Mouse (Mus musculus) heart, postnatal 36 days (tissue): Measurements from ENCODE around the gene Ppm1l. TPM values are rescaled to one million over a fixed set of nuclear protein-coding genes. Genes with fewer than 3 reads are reported as not detected.

ENCODE experiments used
- DNase-seq, 2 experiments: peaks; one replicate each; pipeline ENCODE4 v3.0.0; 2021 to 2022
- intact Hi-C: fragments of 180-260 bp; cut with DNase I; formaldehyde crosslinking; loops from one replicate; pipeline ENCODE4 v1.15.1; 2025
- total RNA-seq, 2 experiments: library from RNA; stranded (reverse); gene quantifications; 2 replicates each; pipeline ENCODE4 v1.2.3; 2021

Ppm1l gene
- 10 to 100 TPM; 23.4 to 26.3 TPM for total RNA-seq

DNA sequence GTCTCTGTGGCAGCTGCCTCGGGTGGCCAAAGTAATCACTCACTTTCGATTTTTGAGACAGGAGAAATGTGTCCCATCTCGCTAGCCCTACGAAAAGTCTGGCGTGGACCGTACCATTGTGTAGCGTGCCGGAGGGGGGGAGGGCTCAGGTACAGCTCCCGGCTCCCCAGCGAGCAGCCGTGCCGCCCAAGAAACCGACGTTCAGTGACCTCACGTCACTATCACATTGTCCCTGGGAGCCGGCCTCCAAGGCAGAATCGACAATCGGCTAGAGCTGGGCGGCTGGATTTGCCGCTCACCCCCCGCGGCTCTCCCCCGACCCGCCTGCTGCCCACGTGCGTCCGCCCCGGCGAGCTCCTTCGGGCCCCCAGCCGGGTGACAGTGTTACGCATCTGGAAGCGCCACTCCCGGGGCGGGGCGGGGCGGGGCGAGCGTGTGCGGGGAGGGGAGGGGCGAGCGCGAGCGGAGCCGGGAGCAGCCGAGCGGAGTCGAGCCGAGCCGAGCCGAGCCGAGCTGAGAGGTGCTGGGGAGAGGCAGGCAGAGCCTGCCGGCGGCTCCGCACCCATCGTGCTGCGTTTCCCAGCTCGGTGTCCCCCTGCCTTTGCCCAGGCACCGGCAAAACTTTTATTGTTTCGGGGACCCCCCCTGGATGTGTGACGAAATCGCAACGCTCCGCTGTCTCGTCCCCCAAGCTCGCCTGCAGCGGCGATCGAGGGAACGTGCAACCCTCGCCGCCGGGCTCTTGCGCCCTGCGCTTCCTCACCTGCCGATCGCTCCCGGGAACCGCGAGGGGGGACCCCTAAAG lies at the start of gene Ppm1l:
Gene Ppm1l (plus strand): TSS at position 471 of the 805 bp plus-strand sequence.
- intact Hi-C loops: loop anchor here (5.0 to 10.0 kb wide), 4 partner anchors 166 to 408 kb away; partner anchors contain the start of genes Kpna4 and Nmd3
- DNase-seq: peak; percentile 85 to 93

DNA sequence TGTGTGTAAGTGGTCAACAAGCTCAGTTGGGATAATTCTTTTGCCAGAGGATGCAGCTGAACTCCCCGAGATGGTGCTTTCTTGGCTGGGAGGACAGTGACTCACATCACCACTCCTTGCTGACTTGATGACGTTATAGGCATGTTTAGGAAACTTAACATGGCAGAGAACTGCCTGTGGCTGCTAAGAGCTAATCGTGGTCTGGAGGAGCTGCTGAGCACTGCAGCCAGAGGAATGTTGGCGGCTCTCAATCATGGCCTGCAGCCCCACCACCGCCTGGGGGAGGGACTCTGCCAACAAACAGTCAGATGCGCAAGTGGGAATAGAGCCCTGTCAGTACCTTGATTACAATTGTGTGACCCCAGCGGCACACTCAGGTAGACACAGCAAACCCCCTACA lies 44.8 kb upstream of the Ppm1l start:
- intact Hi-C loops: no loop called here
- peak; percentile 37 to 42 for DNase-seq

DNA sequence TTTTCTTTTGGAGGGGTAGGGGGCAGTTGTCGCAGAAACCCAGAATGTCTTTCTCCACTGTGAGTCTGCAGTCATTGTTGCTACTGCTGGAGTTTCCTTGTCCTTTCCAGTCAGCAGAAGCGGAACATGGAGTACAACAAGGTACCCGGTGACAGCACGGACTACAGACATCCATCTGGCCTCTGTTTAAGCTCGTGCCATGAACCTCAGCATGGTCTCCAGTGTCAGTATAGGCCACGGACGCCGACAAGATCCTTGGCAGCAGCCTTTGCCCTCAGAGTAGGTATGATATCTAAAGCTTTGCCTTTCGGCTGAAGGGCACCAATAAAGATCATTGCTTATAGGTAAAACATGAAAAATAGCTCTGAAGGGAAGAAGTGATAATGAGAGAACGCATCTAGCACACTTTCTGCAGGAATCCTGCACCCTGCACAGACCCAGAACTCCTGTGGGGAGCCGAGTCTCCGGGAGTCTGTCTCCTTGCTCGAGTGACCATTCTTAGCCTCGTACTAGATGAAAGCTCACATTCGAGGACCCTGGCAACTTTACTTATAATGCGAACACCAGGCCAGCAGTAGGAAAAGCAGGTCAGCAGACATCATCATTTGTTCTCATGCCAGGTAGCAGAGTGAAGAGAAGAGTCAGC lies 42.5 kb upstream of the Ppm1l start:
- DNase-seq: no peak

DNA sequence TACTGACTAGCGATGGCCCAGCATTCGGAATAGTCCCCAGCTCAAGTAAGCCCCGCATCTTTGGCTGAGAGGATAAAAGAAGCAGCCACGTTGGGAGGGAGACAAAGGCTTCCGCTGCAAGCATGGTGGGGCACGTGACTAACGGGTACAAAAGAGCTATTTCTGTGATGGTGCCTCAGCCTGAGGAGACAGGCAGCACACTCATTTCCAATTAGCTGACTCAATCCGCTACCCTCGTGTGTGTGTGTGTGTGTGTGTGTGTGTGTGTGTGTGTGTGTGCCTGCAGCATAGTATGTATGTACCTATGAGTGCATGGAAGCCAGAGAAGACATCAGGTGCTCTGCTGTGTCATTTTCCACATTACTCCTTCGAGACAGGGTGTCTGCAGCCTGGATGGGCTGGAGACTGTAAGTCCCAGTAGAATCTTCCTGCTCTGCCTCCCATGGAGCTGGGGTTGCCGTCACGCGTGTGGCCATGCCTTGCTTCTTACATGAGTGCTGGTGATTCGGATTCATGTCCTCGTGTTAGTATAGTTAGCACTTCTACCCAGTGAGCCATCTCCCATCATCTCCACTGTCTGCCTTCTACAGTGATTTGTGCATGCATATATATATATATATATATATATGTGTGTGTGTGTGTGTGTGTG lies 41.9 kb upstream of the Ppm1l start:
- intact Hi-C loops: no loop called here
- no peak for DNase-seq

More for the DNA sequence above, 42.5 kb upstream of the Ppm1l start:
- intact Hi-C loops: no loop called here

DNA sequence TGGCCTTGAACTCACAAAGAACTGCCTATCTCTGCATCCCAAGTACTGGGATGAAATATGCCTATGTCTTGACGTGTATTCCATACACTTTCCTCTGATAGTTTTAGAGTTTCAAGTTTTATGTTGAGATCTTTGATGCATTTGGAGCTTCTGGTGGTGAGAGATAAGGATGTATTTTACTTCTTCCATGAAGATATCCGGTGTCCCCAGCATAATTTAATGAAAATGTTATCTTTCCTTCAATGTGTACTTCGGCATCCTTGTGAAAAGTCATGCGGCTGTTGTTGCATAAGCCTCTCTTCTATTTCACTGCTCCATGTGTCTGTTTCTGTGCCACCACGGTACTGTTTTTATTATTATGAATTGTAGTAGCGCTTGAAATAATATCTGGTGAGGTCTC lies 38.0 kb upstream of the Ppm1l start:
- intact Hi-C loops: no loop called here
- DNase-seq: no peak

DNA sequence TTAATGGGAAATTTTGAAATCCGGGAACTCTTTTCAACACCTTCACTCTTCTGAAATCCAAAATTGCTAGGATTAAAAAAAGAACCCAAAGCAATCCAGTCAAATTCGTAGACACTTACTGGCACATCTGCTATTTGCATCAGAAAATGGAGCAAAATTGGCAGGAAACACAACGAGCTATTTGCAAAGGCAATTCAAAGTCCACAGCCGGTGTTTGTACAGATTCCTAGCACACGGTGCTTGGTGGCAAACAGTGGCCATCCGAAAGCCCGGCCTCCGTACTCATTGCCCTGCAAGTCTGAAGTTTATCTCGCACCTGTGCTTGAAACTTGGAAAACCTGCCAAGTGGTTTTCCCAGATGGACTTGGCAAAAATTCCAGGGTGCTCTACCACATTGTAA lies 34.3 kb upstream of the Ppm1l start:
- no peak for DNase-seq
- intact Hi-C loops: no loop called here

DNA sequence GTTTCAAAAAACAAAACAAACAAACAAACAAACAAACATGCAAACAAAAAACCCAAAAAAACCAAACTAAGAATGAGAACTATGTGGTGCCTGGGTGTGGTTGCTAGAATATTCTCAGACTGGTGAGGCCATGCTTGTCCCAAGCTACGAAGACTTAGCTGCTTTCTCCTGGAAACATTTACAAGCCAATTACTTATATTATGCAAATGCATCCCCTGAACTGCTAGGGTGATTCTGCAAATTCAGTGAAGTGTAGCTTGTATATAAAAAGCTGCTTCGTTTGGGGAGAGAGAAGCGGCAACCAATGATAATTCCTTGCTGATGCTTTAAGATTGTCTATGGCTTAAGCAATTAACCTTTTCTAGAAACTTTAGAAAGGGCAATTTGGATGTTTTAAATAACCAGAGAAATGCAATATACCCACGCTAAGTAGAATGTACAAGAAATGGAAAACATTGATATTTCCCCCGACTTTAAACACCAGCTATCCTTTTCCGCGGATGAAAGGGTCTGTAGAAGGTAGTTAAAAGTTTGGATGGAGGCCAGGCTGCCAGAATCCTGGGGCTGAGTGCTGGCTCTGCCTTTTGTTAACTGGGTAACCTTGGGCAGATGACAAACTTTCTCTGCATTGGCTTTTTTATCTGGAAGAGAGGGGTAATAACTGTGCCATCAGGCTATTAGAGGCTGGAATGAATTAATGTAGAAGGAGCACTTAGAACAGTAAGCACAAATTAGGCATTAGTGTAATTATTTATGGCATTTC lies 33.4 kb upstream of the Ppm1l start:
- intact Hi-C loops: no loop called here
- no peak for DNase-seq

DNA sequence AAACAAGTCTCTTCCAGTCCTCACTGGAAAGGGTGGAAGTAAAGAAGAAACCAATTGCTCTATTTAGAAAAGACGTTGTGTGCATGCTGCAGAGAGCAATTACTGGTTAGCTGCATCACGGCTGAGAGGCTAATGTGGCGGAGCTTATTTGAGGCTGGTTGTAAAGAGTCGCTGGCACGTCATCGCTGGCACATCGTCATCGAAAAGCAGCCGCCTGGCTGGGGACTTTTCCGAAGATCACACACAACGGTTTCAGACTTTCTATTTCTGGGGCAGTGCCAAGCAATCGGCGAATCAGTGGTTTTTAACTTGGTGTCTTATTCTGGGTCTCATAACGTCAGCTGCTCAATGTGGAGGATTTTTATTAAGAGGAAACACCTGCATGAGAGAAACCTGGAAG lies 26.8 kb upstream of the Ppm1l start:
- intact Hi-C loops: no loop called here
- no peak for DNase-seq

DNA sequence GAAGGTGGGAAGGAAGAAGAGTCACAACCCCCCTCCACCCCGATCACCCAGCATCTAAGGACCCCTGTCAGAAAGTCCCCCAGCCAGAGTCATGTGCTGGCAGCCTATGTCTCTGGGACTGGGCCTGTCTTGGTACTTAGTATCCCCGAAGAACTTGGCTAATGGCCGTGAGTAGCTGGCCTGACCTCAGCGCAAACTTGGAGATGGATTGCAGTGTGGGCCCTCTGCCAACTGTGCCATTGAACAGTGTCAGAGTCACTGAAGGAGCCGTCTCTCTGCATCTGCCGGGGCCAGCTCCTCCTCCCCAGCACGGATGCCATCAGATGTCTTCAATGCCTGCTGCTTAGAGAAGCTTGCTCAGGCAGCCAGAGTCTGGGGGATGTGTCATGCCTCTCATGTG lies 26.4 kb upstream of the Ppm1l start:
- DNase-seq: peak; percentile 32 to 45
- intact Hi-C loops: no loop called here

DNA sequence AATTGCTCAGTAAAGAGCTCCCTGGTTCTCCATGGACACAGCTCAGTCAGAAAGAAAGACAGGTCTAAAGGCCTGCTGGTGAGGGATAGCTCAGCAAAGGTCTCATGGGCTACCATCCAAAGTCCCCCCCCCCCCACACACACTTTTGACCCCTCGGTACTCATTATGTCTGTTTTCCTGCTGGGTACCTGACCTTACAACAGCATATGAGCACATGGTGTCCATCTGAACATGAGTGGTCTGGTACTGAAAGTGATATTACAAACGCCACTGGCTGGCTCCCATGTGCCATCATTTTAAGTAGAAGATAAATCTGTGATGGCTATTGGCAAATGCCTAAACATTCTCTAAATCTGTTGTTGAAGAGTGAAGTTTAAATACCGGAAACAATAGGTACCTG lies 25.8 kb upstream of the Ppm1l start:
- intact Hi-C loops: no loop called here
- no peak for DNase-seq

DNA sequence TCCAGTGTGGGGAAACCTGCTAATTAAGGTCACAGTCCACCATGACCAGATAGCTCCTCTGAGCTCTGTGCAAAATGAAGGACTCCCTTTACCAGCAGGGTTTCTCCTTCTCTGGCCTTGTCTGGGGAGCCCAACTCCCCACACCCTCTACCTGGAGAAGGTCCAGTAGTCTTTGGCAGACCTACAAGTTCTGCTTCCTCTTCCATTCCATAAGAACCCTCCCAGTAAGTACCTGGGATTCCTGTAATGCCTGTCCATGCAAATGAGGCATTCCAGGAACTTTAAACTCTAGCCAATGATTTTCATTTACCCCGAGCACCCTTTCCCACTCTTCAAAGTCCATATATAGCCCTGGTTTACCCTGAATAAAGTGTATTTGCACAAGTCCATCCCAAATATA lies 24.0 kb upstream of the Ppm1l start:
- DNase-seq: no peak
- intact Hi-C loops: no loop called here

DNA sequence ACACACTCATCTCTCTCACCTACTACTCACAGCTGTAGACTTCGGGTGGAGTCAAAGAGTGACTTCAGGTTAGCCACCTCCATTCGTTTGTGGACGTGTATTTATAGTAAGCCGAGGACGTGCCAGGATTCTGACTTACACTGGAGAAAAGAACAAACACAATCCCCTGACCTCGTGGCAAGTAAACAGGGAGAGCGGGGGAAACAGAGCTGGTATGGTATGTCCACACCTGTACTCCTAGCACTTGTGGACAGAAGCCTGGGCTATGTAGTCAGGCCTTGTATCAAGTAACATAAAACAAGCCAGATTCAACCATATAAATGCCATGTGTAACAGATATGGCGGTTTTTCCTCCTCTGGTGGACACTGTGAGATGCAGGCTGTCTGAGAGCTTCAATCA lies 20.4 kb upstream of the Ppm1l start:
- peak in 1 of 2 experiments; percentile 12 for DNase-seq
- intact Hi-C loops: no loop called here

DNA sequence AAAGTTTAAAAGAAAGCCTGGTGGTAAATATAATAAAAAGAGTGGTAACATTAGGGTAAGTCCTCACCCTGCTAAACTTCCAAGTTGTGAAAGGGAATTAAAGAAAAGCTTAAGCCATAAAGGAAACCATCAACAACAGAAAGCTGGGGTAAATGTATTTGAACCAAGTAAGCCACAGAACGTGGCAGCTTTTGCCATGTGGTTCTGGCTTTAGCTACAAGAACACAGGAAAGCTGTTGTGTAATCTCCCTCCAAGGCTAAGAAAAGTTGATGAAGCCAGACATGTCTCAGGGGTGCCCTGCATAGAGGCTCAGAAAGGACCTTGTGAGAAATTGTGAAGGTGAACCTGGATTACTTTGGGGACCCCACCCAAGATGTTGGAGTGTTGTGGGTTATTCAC lies 16.5 kb upstream of the Ppm1l start:
- no peak for DNase-seq
- intact Hi-C loops: no loop called here

DNA sequence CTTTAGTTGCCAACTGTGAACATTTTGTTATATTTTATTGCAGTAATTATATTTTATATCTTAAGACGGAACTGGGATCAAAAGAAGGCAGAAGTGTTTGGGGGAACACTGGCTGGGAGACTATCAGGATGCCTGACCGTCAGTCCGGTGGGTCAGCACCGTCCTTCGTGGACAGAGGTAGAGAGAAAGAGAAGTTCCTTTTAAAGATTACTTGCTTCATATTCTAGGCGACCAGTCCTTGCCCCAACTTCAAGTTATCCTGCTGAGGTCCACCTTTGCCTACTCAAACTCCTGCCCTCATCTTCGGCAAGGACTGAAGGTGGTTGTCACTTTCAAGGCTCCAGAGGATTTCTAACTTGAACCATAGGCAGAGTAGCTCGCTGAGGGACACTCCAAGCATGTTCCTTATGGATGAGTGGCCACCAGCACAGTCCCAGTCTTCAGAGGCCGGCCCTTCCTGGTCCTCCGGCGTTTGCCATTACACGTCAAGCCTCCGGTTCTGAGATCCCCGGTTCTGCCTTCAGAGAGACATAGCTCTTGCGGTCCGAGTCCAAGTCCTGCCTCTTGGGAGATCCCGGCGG lies 761 bp upstream of the Ppm1l start:
- intact Hi-C loops: loop anchor here (5.0 to 10.0 kb wide), 4 partner anchors 166 to 409 kb away; partner anchors contain the start of genes Kpna4 and Nmd3
- DNase-seq: no peak

DNA sequence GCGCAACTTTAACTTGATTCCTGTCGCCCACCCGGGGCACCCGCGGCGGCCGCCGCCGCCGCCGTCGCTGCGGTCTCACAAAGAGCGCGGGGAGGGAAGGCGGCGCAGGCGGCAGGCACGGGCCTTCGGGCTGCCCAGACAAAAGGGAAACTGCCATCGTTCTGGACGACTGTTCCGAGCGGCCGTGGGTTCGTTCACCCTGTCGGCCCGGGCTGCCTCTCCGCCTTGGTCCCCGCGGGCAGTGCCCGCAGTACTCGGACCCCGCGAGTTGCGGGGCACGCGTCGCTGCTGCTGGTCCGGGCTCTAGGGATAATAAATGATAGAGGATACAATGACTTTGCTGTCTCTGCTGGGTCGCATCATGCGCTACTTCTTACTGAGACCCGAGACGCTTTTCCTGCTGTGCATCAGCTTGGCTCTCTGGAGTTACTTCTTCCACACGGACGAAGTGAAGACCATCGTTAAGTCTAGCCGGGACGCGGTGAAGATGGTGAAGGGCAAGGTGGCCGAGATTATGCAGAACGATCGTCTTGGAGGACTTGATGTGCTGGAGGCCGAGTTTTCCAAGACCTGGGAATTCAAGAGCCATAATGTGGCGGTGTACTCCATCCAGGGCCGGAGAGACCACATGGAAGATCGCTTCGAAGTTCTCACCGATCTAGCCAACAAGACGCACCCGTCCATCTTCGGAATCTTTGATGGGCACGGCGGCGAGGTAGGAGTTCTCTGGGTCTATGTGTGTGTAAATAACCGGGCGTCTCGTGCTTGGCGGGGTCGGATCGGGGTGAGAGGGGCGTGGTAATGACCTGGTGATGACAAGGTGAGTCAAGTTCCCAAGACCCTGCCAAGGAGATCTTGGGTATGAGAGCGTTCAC lies 827 bp downstream of the Ppm1l start:
- no peak for DNase-seq
- intact Hi-C loops: loop anchor here (5.0 to 10.0 kb wide), 4 partner anchors 165 to 407 kb away; partner anchors contain the start of genes Kpna4 and Nmd3

DNA sequence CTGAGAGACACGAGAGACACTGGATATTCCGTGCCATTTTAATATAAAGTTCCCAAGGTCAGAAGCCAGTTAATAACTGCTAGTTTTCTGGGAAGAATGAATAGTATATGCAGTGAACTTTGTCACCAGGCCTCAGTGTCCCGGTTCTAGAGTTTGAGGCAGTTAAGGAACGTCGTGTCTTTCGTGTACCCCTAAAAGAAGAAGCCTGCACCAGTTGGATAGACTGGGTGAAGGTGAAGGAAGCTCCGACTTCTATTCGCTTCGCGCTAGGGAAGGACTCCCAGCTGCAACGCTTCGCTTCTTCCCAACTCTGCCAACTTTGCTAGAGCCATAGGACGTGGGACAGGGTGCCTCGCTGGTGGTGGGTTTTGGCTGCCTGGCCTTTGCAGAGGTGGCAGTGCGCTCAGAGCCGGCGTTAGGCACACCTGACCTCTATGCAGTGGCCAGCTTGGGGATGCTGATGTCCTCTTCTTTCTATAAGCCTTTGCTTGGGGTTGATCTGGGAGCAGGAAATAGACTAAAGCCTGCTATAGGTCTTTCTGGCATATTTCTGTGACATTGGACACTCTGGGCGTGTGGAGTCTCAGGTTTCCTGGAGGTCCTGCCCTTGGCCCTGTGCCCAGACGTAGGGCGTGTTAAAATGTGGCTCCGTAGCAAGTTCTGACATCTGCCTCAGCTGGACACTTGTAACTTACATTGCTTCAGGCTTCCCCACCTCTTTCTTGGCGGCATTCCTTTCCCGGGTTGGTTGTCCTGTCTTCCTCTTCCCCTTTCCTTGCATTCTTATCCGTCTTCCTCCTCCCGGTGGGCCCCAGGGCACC lies 1.7 kb downstream of the Ppm1l start:
- intact Hi-C loops: loop anchor here (5.0 to 10.0 kb wide), 4 partner anchors 164 to 406 kb away; partner anchors contain the start of genes Kpna4 and Nmd3
- peak; percentile 26 to 29 for DNase-seq

DNA sequence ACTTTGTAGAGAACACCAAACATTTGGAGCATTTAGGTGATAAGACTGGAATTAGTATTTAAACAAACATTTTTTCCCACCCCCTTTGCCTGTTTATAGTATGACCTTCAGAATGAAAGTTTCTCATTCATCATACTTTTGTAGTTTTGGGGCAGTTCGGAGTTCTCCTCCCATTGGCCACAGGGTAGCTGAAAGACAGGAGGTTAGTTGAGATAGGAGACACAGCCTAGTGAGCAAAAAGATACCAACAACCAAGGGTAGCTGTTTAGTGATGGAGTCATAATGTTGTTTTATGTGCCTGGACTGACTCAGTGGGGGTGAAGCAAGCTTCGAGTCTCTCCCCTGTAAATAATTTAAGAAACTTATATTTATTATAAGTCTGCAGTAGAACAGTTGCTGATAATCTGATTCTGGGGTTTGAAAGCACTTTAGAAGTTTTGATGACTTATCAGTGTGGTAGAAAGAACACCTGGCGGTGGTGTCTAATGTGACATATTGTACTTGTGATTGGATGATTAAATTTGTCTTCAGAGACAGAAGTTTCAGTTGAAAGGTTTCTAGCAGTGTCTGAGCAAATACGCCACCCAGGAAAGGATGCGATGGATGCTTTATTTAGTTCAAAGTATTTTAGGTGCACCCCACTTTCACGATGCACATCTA lies 2.5 kb downstream of the Ppm1l start:
- intact Hi-C loops: loop anchor here (5.0 to 10.0 kb wide), 4 partner anchors 163 to 406 kb away; partner anchors contain the start of genes Kpna4 and Nmd3

DNA sequence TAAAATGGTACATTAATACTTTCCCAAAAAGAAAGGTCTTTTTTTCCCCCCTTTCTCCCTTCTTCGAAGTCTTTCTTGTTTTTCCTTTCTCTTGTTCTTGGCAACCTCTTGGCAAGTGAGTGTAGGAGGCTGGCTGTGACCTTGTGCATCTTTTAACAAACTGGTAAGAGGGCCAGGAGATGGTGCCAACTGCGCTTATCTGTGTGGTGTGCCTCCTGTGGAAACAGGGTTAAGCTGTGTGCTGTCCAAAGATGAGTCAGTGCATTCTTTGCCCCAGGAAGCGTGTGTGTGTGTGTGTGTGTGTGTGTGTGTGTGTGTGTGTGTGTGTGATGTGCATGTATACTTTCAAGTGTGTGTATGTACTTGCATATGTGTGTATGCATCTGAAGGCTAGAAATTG lies 7.3 kb downstream of the Ppm1l start:
- intact Hi-C loops: no loop called here

More for the DNA sequence above, 2.5 kb downstream of the Ppm1l start:
- no peak for DNase-seq

More for the DNA sequence above, 7.3 kb downstream of the Ppm1l start:
- DNase-seq: peak; percentile 28 to 33
